Mouse (Mus musculus): ENCODE measurements around the gene Trp53bp1.

DNA sequence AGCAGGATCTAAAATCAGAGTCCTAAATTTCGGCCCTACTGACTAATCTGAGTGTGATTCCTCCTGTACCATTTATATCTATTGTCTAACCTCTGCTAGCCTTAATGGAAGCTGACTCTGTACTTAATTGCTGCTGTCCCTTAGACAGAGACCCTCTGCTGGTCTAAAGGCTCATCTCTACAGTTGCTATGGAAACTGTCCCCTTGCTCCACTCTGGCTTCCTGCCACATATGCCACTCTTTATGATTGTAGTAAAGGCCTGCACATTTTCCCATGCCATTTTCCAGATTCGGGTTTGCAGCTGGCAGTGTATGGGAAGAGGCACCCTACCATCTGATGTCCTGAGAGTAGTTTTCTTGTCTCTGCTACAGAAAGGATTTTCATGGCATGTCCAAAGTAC, 16.6 kb upstream of the Trp53bp1 start:
- TF ChIP-seq CTCF (IDR thresholded peaks at IDR 0.05; ENCODE audit: insufficient read depth, low read depth, low read length) (no peak), POLR2A (IDR thresholded peaks at IDR 0.05; ENCODE audit: insufficient read depth, low read depth, low read length) (no peak)

Data from olfactory bulb, adult 2 months (tissue).